Mouse (Mus musculus) 3T3-L1 (cell line): ENCODE data around the gene Rpl28.
"Not testable (repeated sequence)": the region's sequence is repeated elsewhere in the genome, so short reads cannot be mapped to it uniquely, and the experiment has no call there.

ENCODE experiments used
- DNase-seq: peaks from one replicate; pipeline ENCODE4 v3.0.0-alpha.2; 2015; ENCODE audit warnings: low read depth, low spot score

The Rpl28 gene

DNA sequence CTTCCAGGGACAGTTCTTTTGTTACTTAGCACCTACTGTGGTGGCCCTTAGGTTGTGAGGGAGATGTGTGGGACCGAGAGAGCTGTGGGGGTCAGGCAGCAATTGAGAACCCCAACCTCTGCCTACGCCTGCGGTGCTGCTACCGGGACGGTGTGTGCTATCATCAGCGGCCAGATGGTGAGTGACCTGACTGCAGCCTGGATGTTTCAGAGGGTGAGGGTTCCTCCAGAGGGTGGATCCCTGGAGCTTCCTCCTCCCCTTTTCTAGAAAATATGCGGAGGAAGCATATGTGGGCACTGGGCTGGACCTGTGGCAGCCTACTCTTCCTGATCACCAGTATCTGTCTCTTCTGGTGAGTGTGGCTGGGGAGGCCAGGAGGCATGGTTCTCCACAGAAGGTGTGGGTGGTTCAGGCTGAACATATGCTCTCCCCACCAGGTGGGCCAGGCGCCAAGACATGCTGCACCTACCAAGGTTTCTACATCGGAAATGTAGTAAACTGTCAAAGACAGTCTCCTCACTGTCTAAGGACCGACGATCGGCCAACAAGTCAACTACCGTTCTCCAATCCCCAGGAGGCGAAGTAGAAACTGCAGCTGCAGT is 8.9 kb upstream of the Rpl28 start:
- no peak for DNase-seq

DNA sequence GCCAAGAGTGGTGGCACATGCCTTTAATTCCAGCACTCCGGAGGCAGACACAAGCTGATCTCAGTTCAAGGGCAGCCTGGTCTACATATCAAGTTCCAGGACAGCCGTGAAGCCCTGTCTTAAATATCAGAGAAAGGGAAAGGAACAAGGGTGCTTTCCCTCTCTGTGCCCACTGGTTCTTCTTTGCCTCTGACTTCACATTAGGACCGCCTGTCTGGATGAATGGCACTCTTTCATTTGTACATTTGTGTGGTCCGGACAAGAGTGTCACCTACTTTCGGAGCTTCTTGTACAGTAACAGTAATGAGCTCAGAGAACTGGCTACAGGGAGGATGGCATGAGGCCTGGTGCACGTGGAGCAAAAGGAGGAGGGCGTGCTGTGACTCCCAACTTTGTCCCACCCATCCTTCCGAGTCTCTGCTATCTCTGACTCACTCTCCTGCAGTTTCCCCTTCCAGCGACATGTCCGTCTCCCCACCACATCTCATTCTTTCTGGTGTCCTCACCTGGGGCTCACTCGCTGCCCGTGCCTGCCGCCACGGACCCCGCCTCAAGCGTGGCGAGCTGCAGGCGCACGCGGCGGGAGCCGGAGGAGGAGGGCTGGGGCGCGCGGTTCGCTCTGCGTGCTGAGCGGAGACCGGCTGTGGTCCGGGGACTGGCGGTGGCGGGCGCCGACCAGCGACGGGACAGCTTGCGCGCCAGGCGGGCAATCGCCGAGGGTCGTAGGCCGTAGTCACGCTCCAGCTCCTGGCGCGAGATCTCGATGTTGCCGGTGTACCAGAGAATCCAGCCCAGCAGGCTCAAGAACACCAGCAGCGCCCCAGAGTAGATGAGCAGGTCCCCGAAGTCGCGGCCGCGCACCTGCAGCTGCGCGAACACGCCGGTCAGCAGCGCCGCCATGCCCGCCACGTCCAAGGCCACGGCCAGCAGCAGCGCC is 3.9 kb upstream of the Rpl28 start:
- no peak for DNase-seq

DNA sequence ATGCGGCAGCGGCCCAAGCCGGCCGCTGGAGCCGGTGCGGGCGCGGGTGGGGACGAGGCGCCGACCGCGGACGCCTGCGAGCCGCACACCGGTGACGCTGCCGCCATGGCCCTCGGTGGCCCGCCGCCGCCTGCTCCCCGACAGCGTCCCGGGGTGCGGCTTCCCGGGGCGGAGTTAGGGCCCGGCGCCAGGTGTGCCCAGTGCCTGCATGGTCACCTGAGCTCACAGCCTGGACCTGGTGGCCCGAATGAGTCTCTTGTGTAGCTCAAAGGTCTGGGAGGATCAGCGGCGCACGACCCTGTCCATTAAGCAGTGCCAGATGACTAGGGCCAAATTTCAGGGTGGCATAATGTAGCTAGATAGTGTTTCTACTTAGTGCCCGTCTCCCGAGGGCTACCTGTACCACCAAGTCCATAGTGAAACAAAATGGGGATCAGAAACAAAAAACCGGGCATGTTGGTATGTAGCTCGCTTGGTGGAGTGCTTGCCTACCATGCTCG is 3.2 kb upstream of the Rpl28 start, which contains the start of gene Tmem238:
TSS of gene Tmem238 (minus strand) at position 221 of the 500 bp plus-strand sequence.
- DNase-seq: no peak

DNA sequence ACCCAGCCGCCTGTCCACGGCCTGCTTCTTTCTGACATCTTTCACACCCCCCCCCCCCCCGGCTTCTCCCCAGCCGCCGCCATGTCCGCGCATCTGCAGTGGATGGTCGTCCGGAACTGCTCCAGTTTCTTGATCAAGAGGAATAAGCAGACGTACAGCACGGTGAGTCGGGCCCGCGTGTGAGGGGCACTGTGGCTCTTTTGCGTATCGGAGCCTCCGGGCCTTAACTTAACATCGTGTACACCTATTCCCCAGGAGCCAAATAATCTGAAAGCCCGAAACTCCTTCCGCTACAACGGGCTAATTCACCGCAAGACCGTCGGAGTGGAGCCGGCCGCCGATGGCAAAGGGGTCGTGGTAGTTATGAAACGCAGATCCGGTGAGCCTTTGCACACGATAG is 574 bp downstream of the Rpl28 start:
- DNase-seq: not testable (repeated sequence)

DNA sequence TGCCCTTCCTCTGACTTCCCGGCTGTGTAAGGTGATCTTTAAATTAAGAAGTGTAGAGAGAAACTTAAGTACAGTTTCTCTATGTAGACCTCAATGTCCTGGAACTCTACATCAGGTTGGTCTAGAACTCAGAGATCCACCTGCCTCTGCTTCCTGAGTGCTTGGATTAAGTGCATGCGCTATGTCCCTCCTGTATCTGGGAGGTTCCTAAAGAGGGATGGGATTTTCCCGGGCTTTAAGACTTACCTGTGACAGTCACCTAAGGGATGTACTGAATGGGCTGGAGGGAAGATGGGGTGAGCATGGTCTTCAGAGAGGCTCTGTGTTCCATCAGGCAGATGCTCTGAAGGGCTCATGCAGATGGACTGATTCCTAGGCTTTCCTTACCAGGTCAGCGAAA is 1.0 kb downstream of the Rpl28 start:
- DNase-seq: no peak

DNA sequence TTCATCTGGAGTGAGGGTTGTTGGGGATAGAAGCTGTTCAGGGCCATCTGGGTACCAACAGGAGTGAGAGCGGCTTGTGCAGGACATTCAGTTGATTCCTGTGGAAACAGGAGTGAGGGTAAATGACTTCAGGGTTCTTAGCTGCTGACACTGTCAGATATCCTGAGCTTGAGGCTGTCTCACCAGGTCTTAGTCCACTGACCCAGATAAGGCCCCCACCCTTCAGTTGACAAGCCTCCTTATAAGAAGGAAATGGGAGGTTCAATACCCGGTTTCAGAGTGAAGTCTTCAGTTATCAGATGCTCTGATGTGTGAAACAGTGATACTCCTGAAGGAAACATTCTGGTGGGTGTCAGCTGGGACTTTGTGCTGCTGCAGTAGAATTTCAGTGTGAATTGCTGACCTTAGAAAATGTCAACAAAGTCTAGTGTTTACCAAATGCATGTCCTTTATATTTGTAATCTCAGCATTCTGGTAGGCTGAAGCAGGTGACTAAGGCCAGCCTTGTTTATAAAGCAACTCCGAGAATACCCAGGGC is 2.0 kb downstream of the Rpl28 start:
- no peak for DNase-seq

DNA sequence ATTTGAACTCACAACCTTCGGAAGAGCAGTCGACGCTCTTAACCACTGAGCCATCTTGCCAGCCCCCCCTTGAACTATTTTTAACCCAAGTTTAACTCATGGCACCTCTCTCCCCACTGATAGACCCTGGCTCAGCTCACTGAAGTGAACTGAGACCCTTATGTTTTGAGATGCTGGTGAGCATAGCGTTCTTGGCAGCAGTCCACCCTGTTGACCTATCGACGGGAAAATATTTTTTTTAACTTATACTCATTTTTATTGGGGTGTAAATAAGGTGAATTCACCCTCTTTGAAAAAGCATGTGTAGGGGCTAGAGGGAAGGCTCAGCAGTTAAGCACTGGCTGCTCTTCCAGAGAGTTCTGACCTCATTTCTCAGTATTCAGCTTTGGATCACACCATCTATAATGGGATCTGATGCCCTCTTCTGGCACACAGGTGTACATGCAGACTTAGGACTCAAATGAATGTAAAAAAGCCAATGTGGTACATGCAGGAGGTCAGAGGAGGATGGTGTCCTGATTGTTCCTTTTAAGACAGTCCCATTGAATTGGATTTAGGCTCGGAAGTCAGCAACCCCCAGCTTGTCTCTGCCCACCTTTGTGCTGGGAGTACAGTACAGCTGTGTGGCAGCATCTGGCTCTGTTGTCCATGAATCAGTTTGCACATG is 3.2 kb downstream of the Rpl28 start:
- DNase-seq: peak; percentile 79

DNA sequence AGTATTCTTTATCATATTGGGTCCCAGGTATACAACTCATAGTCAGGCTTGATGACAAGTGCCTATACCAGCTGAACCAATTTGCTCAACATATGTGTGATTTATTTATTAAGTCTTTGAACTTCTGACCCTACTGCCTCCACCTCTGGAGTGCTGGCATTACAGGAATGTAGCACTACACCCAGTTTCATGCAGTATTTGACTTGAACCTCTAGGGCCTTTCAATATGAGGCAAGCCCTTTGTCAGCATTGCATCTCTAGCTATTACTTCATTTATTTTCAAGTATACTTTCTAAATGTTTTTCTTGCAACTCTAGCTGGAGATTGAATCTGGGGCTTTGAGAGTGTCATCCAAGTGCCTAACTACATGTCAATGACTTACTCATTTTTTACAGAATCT is 9.6 kb downstream of the Rpl28 start:
- no peak for DNase-seq

DNA sequence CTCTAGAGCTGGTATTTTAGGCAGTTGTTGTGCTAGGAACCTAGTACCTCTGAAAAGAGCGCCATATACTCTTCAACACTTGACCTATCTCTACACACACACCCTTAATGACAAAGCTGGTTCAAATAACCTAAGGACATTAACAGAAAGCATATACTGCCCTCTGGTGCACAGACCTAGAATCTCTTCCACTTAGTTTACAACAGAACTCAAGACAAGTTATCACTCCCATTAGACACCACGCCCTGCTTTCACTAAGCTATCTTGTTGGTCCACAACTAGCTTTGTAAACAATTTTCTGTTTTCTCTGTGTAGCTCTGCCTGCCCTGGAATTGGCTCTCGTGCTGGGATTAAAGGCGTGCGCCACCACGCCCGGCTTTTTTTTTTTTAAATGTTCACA is 14.0 kb downstream of the Rpl28 start:
- DNase-seq: peak; percentile 76

DNA sequence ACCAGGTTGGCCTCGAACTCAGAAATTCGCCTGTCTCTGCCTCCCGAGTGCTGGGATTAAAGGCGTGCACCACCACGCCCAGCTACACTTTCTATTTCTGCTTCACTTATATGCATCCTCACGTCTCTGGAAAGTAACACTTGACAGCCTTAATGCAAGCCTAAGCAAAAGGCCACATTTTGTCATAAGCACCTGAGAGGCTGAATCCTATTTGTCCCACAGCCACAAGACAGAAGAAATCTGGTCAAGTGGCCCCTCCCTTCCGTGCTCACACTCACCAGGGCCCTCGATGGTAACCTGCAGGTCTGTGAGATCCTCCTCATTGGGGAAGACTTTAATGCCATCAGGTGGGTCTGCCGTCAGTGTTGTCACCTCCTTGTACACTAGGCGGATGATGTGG is 18.5 kb downstream of the Rpl28 start:
- not testable (repeated sequence) for DNase-seq

DNA sequence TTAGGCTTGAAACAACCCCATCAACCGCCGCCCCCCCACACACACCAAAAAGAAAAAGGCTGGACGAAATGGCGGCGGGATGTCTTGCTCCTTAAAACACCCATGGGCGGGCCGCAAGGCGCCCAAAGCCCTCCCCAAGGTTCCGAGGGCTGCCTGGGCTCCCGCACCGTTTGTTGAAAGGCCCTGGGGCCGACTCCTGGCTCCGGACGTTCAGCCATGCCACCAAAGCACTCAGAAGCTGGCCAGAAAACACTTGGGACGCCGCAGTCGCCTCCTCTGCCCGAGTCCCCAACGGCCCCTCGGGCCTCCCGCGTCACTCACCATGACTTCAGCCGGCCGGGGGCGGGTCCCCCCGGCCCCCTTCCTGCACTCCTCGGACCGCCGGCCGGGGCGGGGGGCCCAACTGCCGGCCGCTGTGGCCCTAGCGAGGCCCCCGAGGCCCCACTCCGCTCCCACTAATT is 19.2 kb downstream of the Rpl28 start:
- DNase-seq: no peak

DNA sequence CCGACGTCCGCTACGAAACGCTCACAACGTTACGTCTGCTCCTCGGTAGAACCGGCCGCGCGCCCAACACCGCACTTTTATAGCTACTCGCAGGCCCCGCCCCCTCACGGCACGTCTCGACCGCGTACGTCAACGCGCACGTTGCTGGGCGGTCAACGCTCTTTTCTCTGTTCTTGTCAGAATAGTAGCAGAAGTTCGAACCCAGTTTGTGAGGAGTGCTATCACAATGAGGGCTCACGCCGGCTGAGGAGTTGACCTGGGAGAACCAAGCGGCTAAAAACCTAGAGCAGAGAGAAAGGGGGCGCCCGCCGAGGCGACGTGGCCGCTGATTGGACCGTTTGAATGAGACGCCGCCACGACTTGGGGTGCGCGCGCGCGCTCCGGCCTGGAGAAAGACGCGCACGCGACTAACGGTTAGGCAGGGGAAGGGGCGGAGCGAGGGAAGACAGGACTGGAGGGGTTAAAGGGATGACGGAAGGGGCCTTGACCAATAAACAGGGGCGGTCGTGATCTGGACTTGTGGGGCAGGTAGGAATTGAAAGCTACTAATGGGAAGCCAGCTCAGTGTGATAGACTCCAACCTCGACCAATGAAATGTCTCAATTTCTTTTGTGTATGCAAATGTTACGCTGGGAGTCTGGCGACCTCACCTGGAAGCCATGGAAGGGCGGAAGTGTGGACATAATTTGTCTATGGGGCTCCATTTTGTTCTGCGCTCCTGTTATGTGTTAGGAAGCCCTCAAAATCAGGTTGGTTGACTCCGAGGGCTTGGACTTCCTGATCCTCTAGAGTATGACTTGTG is 19.8 kb downstream of the Rpl28 start, which contains the start of gene Ube2s:
TSS of gene Ube2s (minus strand) at position 288 of the 802 bp plus-strand sequence.
- DNase-seq: peak; percentile 100

DNA sequence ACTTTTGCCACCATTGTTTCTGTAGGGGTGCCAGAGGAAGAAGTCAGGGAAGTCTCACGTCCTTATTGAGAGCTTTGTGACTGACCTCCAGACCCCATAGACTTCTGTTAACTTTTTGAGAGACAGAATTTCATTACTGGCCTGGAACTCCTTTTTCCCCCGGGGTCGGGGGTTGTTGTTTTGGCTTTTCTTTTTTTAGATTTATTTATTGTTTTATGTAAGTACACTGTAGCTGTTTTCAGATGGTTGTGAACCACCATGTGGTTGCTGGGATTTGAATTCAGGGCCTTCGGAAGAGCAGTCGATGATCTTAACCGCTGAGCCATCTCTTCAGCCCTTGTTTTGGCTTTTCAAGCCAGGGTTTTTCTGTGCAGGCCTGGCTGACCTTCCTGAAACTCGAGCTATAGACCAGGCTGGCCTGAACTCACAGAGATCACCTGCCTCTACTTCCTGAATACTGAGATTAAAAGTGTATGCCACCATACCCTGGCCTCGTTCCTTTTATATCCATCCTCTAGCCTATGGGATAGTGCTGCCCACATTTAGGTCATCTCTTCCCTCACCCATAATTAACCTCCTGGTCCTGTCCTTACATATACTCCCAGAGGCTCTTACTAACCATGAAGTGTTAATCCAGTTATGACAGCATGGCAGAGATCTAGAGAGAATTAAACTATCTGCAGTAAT is 20.6 kb downstream of the Rpl28 start:
- no peak for DNase-seq

DNA sequence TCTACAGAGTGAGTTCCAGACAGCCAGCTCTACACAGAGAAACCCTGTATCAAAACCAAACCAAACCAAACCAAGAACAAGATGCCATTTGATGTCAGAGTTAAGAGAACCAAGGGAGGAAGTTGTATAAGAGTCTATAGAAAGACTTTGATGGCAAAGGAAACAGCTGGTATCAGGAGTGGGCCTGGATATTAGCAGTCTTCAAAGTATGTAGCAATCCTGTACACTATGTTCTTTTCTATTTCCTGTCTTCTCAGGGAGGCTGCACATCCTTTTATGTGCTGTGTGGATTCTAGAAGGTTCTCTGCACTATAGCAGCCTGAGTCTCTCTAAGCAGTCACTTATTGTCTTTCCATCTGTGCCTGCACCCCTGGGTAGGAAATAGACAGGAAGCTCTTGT is 23.9 kb downstream of the Rpl28 start:
- DNase-seq: no peak

DNA sequence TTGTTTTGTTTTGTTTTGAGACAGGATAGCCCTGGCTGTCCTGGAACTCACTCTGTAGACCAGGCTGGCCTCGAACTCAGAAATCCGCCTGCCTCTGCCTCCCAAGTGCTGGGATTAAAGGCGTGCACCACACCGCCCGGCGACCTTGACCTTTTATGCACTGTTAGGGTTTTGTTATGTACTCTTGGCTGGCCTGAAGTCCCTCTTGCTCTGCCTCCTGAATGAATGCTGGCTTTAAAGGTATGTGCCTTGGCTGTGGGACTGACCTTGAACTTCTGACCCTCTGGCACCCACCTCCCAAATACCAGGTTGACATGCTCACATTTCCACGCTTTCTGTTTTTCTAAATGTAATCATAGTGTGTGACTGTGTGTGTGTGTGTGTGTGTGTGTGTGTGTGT is 28.3 kb downstream of the Rpl28 start:
- not testable (repeated sequence) for DNase-seq

DNA sequence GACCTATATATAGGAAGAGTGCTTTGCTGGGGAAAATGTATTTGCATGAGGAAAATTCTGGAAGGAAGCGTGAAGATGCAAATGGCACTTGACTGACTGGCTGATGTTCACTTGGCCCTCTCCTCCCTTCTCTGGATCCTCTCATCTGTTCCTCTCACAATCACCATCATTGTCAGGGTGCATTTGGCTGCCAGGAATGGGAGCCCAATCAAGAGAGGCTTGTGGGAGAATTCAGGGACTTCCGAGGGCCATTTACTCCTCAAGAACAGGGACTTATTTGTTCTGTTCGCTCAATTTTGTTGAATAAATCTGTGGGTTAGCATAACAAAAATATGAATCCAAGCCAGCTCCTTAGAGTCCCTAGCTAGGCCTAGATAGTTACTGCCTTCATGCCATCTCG is 29.0 kb downstream of the Rpl28 start:
- no peak for DNase-seq

DNA sequence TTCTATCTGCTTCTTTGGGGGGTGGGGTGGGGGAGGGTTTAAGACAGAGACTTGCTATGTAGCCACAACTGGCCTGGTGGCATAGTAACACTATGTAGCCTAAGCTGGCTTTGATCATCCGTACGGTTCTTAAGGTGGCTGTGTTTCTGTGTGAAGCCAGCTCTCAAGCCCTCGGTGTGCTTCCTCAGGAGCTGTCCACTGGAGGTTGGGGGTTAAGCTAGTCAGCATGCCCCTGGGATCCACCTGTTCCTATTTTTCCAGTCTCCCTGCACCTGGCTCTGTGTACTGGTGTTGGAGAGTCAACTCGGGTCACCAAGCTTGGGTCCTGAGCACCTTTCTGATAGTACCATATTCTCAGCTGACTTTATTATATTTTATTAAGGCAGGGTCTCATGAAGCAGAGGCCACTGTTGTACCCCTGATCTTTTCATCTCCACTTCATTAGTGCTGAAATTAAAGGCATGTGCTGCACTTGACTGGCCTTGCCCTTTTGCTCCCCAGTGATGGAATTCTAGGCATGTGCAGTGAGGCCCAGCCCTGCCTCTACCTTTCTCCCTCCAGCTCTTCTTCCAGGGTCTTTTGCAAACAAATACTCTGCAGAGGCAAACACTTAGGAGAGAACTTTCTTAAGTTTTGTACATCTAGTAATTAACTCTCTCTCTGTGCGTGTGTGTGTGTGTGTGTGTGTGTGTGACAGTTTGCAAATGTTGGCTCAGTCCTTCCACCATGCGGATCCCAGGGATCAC is 29.7 kb downstream of the Rpl28 start:
- no peak for DNase-seq

DNA sequence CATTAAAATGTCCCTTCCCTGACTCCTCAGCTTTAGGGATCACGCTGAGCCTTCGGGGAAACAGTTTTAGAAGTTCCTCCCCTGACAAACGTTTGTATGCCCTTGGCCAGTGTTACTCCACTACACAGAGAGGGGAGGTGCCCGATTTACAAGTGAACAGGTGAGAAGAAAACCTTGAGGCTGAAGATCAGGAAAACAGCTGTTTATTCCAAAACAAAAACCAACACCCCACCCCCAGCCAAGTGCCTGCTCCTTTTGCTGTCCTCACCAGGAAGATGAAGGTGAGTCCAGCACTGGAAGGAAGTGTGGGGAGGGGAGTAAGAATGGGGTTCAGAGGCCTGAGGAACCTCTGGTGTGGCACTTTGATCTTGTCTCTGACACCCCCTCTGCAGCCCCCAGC is 32.7 kb downstream of the Rpl28 start:
- DNase-seq: no peak

DNA sequence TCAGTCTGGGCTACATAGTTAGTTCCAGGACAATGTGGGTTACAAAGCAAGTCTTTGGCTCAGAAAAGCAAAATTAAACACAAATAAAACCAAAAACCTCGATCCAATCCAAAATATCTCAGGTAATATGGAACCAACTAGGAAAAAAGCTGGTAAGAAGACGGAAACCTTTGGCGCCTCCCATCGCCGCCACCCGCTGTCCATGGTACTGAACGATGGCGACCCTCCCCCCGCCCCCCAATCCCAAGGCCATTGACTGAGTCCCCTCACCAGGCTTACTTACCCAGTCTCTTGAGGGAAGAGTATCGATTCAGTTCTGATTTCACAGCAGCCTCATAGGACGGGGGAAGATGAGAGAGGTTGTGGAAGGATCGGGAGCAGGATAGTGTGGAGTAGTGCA is 37.8 kb downstream of the Rpl28 start:
- no peak for DNase-seq
